Mouse (Mus musculus) c-Kit-positive CD71-negative TER-119-negative erythroid progenitor cells, embryonic 14.5 days (primary cell): ENCODE measurements around the gene Bmpr1a.

Experiments used
- DNase-seq: peaks from one replicate; pipeline ENCODE4 v3.0.0-alpha.2; 2013; ENCODE audit warnings: low read depth

Bmpr1a gene

GRCm38 (mm10) chr14:34505309-34505708 is 2.2 kb upstream of the Bmpr1a start:
- no peak for DNase-seq

DNA sequence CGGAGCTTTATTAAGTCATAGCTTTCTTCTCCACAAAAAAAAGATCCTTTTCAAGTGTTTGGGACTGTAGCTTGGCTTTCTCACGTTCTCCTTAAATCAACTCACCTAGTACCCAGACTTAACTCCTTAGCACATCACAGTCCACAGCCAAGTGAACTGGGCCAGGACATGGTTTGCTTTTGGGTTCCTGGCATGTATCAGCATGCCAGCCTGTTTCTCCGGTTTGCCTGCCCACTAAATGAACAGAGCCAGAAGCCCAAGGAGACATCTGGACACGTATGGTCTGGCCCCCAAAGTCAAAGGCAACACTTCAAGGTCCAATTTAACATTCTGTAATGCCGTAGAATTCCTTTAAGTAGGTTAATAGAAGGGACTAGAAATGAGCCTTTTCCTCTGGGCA is 1.2 kb upstream of the Bmpr1a start:
- DNase-seq, result no peak

DNA sequence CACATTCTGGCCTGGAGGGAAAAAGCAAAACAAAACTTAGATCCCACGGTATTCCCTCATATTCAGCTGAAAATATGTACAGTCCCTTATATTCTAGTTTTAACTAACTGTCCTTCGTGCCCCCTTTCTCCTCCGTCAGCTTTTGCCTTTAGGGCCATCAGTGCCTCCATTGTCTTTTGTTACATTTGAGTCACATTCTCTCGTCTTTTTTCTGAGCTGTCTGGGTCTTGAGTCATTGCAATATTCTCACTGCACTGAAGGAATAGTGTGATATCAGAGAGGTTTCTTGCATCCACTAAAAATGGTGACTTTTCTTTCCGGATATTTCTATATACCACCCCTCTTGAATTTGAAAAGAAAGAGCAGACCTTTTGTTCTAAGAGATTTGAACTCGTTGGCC is 618 bp upstream of the Bmpr1a start:
- no peak for DNase-seq

DNA sequence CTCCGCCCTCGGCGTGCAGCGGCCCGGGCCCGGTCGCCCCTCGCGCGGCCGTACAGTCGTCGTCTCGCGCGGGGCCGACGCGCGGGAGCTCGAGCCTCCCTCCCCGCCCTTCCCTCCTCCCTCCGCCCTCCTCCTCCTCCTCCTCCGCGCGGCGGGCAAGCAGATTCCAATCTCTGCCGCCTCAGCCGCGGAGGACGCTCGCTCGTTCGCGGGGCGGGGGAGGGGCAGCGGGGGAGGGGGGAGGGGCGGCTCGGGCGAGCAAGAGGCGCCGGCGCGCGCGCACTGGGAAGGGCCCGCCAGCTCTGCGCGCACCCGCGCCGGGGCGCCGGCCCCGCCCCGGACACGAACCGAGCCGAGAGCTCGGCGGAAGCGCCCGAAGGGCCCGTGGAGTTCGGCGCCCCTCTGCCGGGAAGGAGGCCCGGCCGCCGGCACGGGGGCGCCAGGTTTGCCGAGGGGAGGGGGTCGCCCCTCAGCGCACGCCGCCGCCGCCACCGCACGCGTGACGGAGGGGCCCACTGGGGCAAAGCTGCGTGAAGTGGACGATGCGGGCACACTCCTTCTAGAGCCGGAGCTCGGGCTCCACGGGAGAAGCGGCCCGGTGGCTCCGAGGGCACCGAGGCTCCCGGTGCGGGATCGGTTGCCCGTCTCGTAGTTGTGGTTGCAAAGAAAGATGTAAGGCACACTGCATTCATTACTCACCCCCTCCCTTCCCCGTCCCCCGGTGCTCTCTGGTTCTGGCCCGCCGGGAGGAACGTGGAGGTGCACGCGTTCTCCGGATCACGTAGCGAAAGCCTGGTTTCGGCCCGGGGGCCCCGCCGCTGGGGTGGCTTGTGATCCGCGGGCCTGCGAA is 441 bp downstream of the Bmpr1a start:
- no peak for DNase-seq

DNA sequence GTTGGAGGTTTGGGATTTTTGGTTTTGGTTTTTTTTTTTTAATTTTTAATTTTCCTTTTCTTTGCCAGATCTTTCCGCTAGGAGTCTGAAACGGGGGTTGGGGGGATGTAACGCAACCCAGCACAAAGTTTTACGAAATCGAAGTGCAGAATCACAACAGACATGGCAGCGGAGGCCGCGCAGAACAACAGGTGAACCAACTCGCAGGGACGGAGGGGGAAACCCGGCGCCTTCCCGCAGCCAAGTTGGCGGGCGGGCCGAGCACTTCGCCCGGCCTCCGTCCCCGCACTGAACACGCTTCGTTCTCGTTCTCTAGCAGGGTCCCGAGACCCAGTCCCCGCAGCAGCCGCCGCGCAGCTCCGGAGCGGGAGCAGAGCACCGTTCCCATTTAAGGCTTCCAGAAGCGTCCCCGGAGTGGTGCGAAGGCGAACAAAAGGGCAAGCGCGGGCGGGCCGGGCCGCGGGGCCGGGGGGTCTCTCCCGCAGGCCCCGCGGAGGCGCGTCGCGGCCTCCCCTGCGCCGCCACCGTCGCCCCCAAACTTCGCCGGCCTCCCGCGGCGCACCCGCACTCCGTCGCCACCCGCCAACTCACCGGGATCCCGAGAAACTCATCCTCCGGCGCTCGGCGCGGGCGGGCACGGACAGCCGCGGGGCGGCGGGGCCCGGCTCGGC is 1.2 kb downstream of the Bmpr1a start:
- no peak for DNase-seq

DNA sequence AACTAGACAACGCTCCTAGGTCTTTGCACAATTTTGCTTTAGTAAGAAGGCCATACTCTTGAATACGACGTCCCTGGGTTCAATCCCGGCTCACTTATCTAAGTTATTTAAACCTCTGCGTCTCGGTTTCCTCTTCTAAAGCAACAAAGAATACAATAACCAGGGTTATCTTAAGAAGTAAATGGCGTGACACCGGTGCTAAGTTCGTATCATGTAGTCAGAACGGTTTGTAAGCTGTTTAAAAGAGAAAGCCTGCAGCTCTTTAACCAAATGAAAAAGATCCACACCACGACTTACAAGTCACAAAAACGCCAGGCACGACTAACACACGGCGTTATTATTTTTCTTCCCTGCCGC is 1.7 kb downstream of the Bmpr1a start:
- no peak for DNase-seq

DNA sequence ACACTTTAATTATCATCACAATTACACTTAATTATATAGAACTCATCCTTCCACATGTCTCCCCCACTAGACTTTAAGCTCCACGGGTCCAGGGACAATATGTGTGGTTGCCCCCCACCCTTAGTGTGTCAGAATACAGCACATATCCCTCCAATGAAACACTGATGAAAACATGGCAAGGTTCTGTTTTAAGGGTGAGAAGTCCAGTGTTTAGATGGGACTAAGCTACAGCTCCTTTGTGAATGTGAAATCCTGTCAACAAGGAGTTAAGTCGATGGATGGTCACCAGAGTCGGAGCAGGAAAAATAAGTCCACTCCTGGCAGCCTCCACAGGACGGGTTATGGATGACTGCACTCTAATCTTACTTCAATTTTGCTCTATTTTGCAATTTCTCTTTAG is 2.8 kb downstream of the Bmpr1a start:
- DNase-seq, result no peak

- DNase-seq, result no peak
Observed at GRCm38 (mm10) chr14:34499664-34500063, 3.5 kb downstream of the Bmpr1a start.

GRCm38 (mm10) chr14:34497346-34497745 is 5.8 kb downstream of the Bmpr1a start:
- no peak for DNase-seq

DNA sequence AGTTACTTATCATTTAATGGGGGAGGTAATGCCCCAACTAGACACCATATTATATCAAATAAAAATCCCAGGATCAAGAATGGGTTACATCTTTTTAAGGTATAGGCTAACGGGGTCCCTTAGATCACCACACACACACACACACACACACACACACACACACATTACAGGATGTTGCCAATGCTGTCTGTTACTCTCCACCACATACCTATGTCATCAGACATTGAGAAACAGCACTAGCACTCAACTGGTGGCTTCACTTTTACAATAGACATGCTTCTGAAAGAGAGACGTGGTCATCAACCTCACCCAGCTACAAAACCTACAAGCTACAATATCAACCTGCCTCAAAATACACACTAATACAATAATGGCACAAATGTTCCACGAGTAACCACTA is 9.5 kb downstream of the Bmpr1a start:
- DNase-seq, result no peak

GRCm38 (mm10) chr14:34492688-34493087 is 10.5 kb downstream of the Bmpr1a start:
- no peak for DNase-seq

GRCm38 (mm10) chr14:34490965-34491364 is 12.2 kb downstream of the Bmpr1a start:
- DNase-seq, result no peak

DNA sequence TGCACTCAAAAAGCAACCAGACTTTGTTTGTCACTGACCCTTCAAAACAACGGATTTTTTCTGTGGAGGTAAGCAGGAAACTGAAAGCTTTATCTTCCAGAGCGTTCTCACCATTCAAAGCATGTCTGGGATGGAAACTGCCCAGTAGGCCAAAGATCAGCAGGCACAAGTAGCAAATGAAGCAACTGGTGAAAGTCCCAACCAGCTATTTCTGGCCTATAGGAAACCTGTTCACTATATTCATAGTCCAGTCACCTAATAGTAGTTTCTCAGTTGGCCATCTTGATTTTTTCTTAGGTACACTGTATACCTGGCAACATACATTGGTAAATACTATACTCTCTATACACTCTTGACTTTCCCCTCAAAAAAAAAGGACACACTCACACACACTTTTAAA is 13.2 kb downstream of the Bmpr1a start:
- DNase-seq, result no peak

GRCm38 (mm10) chr14:34486169-34486568 is 17.0 kb downstream of the Bmpr1a start:
- DNase-seq, result no peak

GRCm38 (mm10) chr14:34483469-34484341 is 19.4 kb downstream of the Bmpr1a start:
- no peak for DNase-seq

GRCm38 (mm10) chr14:34471591-34471990 is 31.6 kb downstream of the Bmpr1a start:
- DNase-seq, result no peak

GRCm38 (mm10) chr14:34466291-34466690 is 36.9 kb downstream of the Bmpr1a start:
- DNase-seq, result no peak

- DNase-seq, result no peak
Observed at GRCm38 (mm10) chr14:34459386-34459785, 43.8 kb downstream of the Bmpr1a start.

DNA sequence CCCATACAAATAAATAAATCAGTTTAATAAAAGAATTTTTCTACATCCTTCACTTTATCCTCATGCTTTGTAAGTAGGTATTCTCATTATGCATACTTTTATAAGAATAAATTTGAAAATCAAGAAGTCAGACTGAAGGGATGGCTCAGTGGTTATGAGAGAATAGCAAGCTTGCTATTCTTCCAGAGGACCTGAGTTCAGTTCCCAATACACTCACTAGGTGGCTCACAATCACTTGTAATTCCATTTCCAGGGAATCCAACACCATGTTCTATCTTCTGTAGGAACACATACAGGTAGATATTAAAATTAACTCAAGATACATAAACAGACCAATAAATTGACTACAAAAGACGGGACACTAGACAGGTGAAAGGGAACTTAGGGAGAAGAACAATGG is 44.3 kb downstream of the Bmpr1a start:
- DNase-seq, result peak; percentile 5

GRCm38 (mm10) chr14:34454282-34454681 is 48.9 kb downstream of the Bmpr1a start:
- no peak for DNase-seq

- DNase-seq, result no peak
Observed at GRCm38 (mm10) chr14:34453648-34454047, 49.5 kb downstream of the Bmpr1a start.

- no peak for DNase-seq
Observed at GRCm38 (mm10) chr14:34451872-34452271, 51.3 kb downstream of the Bmpr1a start.

DNA sequence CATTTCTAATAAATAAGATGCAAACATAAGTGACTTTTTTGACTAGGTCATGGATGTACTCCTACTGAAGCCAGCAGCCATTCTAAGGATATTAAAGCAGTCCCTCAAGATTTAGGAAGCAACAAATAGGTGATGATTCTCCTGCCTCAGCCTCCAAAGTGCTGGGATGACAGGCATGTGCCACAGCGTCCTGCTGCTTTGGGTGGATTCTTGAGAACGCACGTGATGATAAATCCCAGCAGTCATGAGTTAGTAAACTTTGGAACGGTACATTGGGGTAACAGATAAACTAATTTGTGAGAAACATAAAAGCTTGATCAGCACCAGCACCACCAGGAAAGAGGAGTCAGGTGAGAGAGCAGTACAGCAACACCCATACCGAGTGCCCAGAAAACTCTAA is 52.7 kb downstream of the Bmpr1a start:
- DNase-seq, result no peak
